Mouse (Mus musculus): ENCODE measurements at regions not wholly inside any gene's neighbourhood (a gene's known extent, or its start where the extent isn't known, plus 50 kb on each side); places are given as distances from the start of the nearest gene placed in this dataset.
"Not testable (repeated sequence)": the region's sequence is repeated elsewhere in the genome, so short reads cannot be mapped to it uniquely, and the experiment has no call there.

DNA sequence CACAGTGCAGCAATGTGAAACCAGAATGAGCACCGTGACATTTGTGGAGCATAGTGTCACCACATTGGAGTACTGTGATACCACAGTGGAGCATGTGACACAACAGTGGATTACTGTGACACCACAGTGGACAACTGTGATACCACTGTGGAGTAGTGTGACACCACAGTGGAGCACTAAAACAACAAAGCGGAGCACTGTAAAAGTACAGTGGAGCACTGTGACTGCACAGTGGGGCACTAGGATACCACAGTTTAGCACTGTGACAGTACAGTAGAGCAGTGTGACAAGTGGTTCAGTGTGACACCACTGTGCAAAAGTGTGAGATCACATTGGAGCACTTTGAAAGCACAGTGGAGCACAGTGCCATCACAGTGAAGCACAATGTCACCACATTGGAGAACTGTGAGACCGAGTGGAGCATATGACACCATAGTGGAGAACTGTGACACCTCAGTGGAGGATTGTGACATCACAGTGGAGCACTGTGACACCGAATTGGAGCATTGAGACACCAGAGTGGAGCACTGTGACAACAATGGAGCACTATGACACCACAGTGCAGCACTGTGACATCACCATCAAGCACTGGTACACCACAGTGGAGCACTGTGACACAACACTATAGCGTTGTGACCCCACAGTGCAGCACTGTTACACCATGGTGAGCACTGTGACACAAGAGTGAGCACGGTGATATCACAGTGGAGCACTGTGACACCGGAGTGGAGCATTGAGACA lies 86.6 kb upstream of the Vmn1r2 start:
- DNase-seq (ENCODE audit: low read depth, low spot score): no peak

DNA sequence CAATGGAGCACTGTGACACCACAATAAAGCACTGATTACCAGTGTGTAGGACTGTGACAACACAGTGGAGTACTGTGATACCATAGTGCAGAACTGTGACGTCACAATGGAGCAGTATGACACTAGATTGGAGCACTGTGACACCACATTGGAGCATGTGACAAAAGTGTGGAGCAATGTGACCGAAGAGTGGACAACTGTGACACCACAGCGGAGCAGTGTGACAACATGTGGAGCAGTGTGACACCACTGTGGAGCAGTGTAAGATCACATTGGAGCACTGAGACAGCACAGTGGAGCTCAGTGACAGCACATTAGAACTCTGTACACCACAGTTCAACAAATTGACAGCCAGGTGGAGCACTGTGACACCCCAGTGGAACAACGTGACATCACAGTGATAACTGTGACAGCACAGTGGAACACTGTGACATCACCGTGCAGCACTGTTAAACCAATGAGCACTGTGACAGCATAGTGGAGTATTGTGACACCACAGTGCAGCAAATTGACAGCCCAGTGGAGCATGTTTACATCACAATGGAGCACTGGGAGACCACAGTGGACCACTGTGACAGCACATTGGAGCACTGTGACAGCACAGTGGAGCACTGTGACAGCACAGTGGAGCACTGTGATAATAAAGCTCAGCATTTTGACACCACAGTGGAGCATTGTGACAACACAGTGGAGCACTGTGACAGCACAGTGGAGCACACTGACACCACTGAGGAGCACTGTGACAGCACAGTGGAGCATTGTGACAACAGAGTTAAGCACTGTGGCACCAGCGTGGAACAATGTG lies 85.8 kb upstream of the Vmn1r2 start:
- DNase-seq (ENCODE audit: low read depth, low spot score): no peak

DNA sequence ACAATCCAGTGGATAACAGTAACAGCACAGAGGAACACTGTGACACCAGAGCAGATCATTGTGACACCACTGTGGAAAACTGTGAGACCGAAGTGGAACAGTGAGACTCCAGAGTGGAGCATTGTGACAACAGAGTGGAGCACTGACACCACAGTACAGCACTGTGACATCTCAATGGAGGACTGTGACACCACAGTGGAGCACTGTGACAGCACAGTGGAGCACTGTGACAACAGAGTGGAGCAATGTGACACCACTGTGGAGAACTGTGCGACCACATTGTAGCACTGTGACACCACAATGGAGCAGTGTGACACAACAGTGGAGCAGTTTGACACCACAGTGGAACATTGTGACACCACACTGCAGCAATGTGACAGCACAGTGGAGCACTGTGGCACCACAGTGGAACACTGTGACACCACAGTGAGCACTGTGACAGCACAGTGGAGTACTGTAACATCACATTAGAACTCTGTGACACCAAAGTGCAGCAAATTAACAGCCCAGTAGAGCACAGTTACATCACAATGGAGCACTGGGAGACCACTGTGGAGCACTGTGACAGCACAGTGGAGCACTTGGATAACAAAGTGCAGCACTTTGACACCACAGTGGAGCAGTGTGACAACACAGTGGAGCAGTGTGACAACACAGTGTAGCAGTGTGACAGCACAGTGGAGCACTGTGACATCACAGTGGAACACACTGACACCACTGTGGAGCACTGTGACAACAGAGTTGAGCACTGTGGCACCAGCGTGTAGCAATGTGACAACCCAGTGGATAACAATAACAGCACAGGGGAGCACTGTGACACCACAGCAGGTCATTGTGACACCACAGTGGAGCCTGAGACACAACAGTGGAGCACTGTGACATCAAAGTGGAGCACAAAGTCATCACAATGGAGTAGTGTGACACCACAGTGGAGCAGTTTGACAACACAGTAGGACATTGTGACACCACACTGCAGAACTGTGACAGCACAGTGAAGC lies 84.9 kb upstream of the Vmn1r2 start:
- no peak for DNase-seq (ENCODE audit: low read depth, low spot score)

DNA sequence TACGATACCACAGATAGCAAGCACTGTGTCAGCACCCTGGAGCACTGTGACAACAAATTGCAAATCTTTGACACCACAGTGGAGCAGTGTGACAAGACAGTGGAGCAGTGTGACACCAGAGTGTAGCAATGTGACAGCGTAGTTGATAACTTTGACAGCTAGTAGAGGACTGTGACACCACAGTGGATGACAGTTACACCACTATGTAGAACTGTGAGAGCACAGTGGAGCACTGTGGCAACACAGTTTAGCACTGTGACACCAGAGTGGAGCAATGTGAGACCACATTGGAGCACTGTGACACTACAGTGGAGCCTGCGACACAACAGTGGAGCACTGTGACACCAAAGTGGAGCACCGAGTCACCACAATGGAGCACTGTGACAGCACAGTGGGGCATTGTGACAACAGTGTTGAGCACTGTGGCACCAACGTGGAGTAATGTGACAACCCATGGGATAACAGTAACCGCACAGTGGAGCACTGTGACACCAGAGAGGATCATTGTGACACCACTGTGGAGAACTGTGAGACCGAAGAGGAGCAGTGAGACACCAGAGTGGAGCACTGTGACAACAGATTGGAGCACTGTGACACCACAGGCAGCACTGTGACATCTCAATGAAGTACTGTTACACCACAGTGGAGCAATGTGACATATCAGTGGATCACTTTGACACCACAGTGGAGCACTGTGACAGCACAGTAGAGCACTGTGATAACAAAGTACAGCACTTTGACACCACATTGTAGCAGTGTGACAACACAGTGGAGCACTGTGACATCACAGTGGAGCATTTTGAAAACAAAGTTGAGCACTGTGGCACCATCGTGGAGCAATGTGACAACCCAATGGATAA lies 83.7 kb upstream of the Vmn1r2 start:
- peak; percentile 41 for DNase-seq (ENCODE audit: low read depth, low spot score)

DNA sequence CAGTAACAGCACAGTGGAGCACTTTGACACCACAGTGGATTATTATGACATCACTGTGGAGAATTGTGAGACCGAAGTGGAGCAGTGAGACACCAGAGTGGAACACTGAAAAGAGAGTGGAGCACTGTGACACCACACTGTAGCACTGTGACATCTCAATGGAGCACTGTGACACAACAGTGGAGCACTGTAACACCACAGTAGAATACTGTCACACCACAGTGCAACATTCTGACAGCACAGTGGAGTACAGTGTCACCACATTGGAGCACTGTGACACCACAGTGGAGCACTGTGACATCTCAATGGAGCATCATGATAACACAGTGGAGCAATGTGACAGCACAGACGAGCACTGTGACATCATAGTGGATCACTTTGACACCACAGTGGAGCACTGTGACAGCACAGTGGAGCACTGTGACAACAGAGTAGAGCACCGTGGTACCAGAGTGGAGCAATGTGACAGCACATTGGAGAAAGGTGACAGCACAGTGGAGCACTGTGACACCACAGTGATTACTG lies 83.0 kb upstream of the Vmn1r2 start:
- peak; percentile 40 for DNase-seq (ENCODE audit: low read depth, low spot score)

DNA sequence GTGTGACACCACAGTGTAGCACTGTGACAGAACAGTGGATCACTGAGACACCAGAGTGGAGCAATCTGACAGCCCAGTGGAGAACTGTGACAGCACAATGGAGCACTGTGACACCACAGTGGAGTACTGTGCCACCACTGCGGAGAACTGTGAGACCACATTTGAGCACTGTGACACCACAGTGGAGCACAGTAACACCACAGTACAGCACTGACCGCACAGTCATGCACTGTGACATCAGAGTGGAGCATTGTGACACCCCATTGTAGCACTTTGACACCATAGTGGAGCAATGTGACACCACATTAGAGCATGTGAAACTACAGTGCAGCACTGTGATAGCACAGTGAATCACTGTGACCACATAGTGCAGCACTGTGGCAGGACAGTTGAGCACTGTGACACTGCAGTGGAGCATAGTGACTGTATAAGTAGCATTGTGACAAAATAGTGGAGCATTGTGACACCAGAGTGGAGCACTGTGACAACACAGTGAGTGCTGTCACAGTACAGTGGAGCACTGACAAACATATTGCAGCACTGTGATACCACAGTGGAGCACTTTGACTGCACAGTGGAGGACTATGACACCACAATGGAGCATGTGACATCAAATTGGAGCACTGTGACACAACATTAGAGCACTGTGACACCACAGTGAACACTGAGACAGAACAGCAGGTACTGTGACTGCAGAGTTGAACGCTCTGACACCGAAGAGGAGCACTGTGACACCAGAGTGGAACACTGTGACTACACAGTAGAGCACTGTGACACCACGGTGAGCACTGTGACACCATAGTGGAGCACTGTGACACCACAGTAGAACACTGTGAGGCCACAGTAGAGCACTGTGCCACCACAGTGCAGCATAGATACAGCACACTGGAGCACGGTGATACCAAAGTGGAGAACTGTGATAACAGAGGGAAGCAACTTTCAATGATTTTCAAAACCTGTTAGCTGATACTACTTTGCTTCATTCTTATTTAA lies 81.4 kb upstream of the Vmn1r2 start:
- DNase-seq (ENCODE audit: low read depth, low spot score): peak; percentile 34

DNA sequence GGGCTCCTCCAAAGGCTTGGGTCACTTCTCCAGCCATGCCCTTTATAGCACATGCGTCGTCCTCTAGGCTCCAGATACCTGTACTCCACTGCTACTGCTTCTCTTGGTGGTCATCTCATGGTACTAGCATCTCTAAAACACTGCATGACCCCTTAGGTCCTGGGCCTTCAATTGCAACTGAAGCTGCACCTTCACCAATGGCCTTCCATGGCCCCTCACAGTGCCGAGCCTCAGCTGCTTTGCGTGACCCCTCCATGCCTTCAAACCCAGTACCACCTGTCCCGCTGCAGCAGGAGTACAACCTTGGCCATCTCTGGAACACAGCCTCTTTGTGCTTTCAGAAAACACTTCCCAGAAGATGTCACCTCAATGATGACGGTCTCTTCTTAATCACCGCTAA lies 79.5 kb upstream of the Vmn1r2 start:
- not testable (repeated sequence) for DNase-seq (ENCODE audit: low read depth, low spot score)

DNA sequence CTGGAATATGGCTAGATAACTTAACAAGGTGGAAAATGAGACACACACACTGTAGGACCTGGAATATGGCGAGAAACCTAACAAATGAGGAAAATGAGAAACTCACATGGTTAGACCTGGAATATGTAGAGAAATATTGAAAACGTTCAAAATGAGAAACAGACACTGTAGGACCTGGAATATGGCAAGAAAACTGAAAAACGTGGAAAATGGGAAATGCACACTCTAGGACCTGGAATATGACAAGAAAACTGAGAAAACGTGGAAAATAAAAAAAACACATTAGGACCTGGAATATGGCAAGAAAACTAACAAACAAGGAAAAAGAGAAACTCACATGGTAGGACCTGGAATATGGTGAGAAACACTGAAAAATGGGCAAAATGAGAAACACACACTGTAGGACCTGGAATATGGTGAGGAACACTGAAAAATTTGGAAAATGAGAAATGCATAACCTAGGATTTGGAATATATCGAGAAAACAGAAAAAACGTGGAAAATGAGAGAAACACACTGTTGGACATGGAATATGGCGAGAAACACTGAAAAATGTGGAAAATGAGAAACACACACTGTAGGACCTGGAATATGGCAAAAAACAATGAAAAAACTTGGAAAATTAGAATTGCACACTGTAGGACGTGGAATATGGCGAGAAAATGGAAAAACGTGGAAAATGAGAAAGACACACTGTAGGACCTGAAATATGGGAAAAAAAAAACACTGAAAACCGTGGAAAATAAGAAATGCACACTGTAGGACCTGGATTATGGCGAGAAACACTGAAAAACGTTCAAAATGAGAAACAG lies 77.3 kb upstream of the Vmn1r2 start:
- peak; percentile 8 for DNase-seq (ENCODE audit: low read depth, low spot score)

DNA sequence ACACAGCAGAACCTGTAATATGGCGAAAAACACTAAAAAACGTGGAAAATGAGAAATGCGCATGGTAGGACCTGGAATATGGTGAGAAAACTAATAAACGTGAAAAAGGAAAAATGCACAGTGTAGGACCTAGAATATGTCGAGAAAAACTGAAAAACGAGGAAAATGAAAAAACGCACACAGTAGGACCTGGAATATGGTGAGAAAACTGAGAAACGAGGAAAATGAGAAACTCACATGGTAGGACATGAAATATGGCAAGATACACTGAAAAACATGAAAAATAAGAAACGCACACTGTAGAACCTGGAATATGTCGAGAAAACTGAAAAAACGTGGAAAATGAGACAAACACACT lies 76.8 kb upstream of the Vmn1r2 start:
- DNase-seq (ENCODE audit: low read depth, low spot score): no peak

DNA sequence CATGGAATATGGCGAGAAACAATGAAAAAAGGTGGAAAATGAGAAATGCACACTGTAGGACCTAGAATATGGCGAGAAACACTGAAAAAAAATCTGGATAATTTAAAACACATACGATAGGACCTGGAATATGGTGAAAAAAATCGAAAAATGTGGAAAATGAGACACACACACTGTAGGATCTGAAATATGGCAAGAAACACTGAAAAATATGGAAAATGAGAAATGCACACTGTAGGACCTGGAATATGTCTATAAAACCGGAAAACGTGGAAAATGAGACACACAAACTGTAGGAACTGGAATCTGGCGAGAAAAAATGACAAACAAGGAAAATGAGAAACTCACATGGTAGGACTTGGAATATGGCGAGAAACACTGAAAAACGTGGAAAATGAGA lies 76.4 kb upstream of the Vmn1r2 start:
- DNase-seq (ENCODE audit: low read depth, low spot score): no peak
